Mouse (Mus musculus) cerebellum, adult 11-12 months (tissue): Measurements from ENCODE around the gene Mios.

Experiments used
- DNase-seq: peaks from one replicate; pipeline ENCODE4 v3.0.0; 2022

Gene Mios

DNA sequence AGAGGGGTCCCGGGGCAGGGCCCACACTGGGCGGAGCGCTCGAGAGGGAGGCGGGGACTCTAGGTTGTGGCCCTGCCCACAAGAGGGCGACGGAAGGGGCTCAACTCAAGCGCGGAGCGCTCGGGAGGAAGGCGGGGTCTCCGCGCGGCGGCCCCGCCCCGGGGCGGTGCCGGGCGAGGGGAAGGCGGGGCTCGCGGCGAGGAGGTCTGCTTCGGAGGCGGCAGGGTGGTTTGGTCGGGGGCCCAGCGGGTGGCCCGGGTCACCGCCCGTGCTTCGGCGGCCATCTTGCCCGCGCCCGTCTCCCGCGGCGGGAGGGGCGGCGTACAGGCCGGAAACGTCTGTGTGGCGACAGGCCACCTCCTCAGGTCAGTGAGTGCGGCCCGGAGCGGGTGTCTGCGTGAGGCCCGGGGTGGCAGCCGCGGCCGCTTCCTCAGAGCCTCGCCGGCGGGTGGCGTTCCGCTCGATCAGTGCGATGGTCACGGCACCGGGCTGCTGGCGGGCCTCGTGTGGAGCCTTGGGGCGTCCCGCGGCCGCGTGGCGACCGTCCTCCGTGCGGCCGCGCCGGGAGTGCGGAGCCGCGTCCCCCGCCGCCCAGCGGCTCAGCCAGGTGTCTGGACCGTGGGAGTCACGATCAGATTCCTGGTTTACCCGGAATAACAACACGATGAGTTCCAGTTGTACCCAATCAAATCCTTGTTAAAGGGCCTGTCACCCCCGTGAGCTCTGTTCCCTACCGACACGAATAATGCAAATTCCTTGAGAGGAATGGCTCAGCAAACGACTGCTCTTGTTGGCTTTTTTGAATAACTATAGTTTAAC is at the start of gene Mios:
TSS of gene Mios (plus strand) at position 176 of the 819 bp plus-strand sequence.
- peak; percentile 93 for DNase-seq

DNA sequence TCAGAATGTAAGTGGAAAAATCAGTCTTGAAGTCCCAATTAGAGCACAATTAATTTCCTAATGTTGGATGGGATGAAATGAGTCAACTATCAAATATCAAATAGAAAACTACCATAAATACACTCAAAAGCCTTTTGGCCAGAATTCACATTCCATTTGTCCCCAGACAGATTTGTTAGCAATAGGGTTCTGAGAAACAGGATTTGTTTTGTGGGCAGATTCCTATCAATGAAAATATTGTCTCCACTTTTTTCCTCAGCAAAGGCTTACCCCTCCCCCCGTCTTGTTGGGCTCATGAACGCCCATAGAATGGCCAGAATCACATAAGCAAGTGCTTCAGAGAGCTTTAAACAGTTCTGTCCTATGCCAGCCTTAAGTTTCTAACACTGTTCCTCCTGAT is 49.0 kb upstream of the Mios start:
- no peak for DNase-seq

DNA sequence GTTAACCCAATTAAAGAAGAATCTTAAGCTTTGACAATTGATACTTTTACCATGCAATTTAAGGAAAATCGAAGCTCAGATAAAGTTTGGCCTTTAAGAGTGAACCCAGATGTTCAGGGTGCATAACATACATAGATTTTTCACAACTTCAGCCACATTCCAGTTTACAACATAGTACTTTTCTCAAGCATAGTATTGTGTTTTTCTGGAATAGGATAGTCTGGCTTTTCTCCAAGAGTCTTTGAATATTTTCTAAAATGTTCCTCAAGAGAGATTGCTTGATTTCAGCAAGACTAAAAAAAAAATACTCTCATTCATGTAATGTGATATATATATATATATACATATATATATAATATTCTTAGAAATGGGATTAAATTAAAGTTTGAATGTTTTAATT is 44.3 kb upstream of the Mios start:
- DNase-seq, result no peak

DNA sequence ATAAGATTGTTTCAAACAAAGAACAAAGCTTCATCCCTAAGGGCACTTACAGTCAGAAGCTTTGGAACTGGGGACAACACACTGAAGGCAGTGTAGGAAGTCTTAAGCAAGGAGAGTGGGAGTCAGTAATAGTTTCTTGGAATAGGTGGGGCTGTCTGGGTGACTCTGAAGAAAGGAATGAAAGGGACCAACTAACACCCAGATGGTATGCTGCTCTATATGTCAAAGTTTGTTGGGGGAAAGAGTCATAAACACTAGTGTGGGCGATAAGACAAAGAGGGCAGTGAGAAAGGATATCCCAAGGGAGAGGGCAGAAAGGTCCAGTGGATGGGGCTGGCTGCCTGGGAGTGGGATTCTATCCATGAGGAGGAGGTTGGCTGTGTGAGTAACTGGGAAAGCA is 36.9 kb upstream of the Mios start:
- DNase-seq, result no peak

DNA sequence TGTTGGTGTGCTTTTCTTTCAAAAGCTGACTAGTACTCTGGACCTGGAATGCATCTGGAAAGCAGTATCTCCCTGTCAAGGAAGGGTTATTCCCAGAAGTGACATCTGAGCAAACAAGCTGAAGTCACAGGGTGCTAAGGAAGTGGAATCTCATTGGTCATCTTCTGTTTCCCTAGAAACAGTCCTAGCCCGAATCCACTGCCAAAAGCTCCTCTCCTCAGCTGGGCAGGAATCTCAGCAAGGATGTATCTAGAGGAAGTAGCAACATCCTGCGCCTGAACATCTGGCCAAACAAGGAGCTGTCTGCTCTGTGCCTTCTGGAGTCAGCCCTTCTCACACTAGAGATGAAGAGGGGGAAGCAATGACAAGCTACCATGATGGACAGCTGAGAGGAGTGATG is 35.0 kb upstream of the Mios start:
- DNase-seq, result no peak

DNA sequence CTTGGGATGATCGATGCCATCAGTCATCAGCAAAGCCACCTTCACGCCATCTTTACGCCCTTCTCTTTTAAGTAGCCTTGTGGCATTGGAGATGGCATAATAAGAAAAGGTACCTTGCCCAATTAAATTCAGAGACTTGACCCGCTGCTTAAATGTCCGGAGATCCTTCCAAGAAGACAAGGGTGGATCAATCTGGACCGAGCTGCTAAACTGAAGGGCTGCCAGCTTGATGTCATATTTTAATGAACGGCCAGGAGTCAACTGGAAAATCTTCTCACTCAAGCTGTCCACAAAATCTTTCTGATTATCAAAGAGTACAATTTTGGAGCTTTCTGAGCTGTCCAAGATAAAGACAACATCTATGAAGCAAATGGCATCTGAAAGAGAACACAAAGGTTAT is 33.7 kb upstream of the Mios start:
- DNase-seq, result peak; percentile 6

DNA sequence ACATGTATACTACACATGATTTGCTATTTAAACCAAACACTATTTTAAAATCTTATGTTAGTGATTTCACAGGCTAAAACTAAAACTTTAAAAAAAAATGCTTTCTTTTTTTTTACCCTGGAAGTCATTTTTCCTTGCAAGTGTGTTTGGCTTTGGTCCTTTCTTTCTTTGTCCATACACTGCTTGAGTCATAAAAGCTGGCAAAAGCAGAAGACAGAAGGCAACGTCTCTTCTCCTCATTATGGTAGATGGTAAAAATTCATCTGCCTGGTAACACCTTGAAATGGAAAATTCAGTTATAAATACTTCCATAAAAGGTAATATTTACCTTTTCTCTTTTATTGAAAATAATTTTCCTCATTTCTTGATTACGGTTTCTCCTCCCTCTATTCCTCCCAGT is 32.9 kb upstream of the Mios start:
- no peak for DNase-seq

DNA sequence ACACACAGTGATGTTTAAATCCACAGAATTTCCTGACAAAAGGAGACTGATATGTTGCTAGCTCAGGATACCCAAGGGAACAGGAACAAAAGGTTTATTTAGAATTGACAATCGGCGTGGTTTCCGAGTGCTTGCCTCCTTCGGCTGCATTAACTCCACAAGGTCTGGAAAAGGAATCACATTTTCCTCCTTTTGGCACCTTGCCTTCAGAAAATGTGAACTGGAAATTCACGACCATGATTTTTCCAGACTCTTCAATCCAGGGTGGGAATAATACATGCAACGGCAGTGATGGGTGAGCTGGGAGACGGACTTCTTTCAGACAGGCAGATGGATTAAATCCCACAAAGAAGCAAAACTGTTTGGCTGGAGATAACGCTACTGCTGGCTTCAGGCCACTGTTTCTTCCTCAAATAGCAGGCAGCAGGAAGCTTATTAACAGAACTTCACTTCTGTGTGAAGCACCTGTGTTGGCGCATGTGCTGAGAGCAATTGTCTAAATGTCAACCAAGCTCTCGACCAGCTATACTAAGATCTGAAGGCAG is 30.6 kb upstream of the Mios start:
- peak; percentile 22 for DNase-seq

DNA sequence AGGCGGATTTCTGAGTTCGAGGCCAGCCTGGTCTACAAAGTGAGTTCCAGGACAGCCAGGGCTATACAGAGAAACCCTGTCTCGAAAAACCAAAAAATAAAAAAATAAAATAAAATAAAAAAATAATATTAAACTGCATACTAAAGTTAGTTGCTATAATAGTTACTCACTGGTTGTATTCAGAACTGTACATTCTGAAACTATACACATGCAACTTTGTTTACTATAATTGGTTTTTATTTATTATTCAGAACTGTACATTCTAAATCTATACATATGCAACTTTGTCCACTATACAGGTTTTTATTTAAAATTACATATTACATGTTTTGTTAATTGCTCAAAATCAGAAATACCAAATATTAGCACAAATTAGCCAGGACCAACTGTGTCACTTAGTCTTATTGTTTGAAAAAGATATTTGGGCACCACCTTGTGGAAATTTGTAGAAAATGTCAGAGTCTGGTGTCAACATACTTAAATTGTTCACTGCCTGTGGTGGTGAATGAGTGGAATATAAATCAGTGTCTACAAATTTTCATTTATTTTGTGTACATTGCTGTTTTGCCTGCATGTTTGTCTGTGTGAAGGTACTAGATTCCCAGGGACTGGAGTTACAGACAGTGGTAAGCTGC is 20.3 kb upstream of the Mios start:
- no peak for DNase-seq

DNA sequence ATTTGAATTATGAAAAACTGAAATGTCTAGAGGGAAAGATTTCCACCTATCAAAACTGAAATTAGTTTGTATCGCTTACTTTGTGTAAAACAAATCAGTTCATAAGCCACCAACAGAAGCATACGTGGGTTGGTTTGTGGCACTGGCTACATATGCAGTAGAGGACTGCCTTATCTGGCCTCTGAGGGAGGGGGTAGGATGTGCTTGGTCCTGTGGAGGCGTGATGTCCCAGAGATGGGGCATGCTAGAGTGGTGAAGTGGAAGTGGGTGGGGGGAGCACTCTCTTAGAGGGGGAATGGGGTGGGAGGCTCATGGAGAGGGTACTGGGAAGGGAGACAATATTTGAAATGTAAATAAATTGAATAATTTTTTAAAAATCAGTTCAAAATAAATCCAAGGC is 19.1 kb upstream of the Mios start:
- DNase-seq, result no peak

DNA sequence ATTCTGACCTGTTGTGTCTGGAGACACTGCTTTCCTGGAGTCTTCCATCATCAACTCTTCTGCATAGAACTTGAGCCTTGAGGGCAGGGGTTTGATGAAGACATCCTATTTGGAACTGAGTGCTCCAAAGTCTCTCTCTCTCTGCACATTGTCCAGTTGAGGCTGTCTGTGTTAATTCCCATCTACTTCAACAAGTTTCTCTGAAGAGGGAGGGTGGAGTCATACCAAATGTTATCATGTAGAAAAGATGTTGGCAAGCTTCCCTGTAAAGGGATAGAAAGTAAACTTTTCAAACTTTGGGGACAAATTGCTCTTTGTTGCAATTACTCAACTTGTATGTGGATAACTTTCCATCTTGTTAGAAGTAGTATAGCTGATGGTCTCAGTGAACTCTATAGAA is 16.5 kb upstream of the Mios start, which contains the start of gene Col28a1:
TSS of gene Col28a1 (minus strand) at position 101 of the 400 bp plus-strand sequence.
- no peak for DNase-seq

DNA sequence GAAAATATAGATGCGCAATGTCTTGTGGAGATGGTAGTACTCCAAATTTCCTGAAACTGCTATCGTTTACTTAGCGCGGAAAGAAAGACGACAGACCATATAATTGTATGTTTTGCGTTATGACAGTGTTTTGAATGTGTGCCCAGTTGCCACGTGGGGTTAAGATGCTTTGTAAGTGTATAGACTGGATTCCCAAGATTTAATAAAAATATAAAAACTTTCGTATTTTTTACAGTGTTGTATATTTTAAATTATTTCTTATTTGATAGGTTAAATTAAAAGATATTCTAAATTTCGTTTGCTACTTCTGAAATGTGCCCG is 804 bp downstream of the Mios start:
- DNase-seq, result peak; percentile 35

DNA sequence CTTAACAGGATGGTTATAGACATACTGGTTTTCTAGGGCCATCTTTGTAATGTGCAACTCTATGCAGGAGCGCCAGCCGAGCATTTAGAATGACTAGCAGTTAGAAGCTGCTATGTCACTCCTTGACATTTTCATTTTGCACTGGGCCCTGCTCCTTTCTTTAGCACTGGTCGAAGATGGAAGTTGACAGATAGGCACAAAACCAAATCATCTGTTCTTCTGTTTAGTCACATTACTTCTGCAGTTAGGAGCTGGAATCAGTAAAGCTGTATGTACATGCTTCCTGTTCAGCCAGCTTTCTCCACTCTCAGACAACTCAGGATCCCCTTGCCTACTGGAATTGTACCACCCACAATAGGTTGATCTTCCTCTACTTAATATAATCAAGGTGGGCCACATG is 1.6 kb downstream of the Mios start:
- no peak for DNase-seq

DNA sequence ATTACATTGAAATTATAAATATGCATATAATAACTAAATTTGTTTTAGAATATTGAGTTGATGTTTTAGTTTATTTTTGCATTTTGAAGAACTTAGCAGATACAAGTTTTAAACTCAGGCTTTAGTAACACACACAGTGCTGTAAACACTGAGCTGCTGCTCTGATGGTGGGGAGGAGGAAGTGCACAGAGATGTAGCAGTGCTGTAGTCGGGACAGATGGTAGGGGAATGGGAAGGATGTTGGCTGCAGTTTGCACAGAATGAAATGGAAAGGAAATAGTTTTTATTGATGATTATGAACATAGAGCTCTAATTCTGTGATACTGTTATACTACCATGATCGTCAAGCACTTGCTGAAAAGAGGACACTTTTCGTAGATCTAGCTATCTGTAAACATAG is 18.0 kb downstream of the Mios start:
- DNase-seq, result no peak

DNA sequence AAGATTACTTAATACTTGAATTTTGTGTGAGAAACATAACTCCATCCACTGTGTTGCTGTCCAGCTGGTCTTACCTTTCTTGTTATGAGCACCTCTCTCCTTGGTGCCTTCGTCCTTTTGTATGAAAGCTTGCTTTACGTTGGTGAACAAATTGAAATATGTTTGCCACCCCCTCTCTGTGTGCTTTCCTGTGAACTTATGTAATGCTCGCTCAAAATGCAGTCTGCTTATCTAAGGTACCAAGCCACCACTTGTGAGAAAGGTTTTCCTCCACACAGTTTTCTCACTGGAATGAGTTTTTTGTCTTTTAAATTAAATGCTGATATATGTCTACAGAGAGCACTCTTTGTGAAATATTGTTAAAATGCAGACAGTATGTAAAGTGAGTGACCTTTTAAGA is 19.6 kb downstream of the Mios start:
- DNase-seq, result no peak

DNA sequence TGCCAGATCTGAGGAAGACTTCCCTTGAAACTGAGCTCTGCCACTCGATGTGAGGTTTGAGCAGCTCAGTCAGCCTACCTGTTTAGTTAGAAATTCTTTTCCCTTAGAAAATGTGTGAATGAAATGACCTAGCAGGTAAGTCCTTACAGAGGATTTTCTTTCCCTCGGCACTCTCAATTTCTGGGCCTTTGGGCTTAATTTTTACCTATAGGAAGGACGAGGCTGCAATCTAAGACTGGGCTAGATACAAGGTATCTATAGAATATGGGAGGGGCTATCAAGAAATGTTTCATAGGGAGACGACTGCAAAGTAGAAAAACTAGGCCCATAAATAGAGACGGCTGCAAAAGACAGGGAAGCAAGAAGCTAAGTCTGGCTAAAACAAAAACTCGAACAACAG is 49.3 kb downstream of the Mios start:
- DNase-seq, result no peak

DNA sequence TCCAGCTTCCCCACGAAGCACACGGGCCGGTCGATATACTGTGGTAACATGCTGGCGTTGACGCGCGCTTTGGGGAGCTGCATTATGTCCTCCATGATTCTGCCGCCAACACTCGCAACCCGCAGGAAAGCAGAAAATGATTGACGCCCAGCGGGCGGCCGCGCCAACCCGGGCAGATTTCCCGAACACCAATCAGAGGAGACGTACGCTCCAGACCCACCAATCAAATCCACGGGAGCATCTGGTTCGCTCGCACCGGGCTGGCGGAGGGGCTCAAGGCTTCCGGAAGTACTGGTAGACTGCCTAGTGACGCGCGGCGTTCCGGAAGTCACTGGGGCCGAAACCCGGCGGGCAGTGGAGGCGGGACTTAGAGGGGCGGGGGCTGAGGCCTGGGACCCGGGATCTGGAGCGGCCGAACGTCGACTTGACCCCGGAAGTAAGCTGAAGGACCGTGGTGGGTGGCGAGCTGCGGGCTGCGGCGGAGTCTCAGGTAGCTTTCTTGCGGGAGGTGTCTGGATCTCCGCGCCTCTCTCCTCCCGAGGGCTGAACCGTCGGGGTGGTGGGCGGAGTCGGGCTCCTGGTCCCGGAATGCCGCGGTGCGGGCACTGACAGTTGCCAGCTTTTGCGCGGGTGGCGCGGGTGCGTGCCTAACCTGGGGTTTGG is 50.1 kb downstream of the Mios start, which contains the start of the genes Rpa3, Umad1 and Gm45062:
TSS of gene Rpa3 (minus strand) at position 170 of the 663 bp plus-strand sequence.
TSS of gene Umad1 (plus strand) at position 285 of the 663 bp plus-strand sequence.
TSS of gene Gm45062 (plus strand) at position 447 of the 663 bp plus-strand sequence.
- peak; percentile 99 for DNase-seq

DNA sequence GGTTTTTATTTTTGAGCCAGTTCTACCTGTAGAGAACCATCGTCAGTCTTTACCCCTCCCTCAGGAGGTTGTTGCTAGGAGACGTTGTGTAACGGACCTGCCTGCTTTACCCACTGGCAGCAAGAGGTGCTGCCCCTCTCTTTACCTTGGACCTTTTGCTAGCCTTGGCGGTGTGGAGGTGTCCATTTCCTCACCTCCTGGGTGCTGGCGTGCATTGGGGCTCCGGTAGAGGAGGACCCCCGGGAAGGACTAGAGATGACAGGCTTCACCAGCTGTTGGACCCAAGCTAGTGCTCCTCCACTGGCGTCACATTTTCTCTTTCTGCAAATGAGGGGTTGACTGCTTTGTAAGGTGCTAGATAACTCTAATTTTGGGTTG is 50.6 kb downstream of the Mios start:
- no peak for DNase-seq

DNA sequence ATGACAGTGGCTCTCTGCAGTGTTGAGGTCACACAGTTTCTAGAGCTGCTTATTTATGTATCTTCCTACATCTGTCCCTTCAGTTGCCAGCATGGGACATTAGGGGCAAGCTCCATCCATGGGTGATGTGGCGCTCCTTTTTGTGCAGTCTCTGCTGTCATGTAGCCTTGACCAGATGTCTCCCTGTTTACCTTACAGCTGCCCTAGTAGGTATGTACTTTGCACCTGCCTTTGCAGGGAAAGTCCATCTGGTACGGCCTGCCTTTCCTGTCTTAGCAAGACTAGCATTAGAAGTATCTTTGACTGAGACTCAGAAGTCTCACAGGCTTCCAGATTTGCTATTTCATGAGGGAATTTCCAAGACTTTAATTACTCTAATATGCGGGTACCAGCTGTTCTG is 62.0 kb downstream of the Mios start:
- DNase-seq, result no peak

DNA sequence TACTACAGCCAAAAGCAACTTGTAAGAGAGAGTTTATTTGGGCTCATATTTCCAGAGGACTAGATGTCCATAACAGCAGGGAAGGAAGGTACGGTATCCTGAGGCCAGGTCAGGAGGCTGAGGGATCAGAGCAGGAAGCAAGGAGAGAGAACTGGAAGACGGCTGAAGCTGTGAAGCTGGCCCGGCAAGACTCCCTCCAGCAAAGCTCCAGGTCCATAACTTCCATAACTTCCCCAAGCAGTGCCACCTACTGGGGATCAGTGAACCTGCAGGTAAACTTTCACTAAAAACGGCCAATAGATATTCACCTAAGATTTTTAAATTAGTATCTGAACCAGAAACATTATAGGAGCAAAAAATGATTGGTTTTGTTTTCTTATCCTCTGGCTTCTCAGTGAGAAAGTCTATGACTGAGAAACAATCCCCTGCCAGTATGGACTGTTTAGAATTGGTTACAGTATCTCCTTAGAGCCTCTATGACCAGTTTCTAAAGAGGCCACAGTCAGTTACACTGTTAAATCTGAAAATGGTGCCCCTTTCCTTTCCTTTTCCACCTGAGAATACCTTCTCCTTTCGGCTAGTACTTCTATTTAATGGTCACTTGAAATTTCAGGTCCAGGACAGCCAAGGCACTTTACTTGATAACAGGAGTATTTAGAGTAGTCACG is 65.5 kb downstream of the Mios start:
- peak; percentile 39 for DNase-seq

DNA sequence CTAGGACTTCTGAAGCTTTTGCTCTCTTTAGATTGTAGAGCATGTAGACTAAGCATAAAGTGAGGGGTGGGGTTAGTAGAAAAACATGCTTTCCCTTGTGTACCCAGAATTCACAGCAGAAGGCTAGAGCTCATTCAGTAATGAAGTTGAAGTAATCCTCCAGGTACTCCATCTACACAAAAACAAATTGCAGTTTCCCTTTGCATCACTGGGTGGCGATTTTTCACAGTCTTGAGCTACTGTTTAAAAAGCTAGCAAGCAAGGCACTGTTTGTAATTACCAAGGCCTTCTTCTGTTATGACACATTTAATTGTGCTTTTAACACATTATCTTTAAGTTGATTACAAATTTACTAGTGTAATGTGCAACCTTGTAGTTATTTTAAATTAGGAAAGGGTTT is 66.1 kb downstream of the Mios start:
- DNase-seq, result peak; percentile 72

DNA sequence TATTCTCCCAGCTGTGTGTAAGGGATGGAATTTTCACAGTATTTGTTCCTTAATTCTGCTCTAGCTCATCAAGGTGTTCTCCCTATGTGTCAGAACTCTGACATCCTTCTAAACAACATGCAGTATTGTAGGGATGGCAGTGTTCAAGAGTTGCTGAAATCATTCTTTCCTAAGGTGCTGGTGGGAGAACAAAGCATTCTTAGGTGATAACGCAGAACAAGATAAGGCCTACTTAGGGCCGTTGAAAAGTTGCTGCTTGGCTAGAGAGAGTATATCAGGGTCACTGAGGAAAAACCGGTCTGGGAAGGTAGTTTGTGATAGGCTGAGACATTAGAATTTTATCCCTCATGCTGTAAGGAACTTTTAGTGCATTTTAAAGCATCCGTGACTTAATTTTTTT is 67.4 kb downstream of the Mios start:
- DNase-seq, result no peak

DNA sequence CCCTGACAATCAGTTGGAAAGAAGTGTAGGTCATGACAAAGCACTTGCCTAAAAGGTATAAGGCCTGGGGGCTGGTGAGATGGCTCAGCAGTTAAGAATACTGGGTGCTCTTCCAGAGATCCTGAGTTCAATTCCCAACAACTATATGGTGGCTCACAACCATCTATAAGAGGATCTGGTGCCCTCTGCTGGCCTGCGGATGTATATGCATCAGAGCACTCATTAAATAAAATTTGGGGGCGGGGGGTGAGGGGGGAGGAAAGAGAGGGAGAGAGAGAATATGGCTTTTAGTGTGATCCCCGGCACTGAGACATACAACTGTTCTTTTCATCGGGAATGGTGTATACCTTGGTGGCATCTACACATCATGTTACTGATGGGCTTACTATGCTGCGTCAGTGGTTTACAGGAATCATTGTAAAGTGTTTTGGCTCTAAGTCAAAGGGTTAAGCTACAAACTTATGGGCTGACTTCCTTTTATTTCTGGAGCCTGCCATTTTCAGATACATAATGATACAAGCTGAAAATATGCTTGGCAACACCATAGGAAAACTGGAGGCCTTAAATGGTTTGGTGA is 69.5 kb downstream of the Mios start:
- no peak for DNase-seq
